Mouse (Mus musculus) skeletal muscle tissue, adult 2 months (tissue): ENCODE results near the gene Capn10.
A peak's percentile ranks its signal among the peaks of the same experiment; 100 is the strongest.

Source experiments
- DNase-seq: peaks from one replicate; pipeline ENCODE4 v3.0.0-alpha.2; 2012; ENCODE audit warnings: low read depth, low spot score

Capn10 gene

DNA sequence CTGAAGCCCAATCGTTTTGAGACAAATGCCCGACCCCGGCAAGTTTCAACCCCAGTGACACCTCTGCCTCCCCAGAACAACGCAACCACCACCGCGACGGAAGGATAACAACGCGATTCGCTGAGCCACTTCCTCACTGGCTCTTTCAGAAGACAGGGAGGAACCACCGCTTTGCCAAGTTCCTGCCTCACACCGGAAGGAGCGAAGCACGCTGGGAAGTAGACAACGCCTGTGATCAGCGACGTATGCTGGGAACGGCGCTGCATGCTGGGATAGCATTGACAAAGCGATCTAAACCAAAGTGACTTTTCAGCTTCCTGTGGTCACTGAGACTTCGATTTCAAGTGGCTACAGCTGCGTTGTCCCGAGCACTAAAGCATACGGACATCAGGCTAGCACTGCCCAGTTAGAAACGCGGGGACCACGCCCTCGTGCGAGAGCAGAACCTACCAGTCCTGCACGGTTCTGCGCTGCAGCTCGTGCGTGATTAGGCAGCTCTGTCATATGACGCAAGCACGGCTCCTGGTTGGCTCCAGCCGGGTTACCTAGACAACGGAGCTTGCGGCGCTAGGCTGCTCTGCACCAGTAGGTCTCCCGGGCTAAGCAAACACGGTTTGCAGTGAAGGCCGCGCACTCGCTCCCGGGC lies at the start of gene Capn10:
Capn10 (plus strand) TSS at position 195 of the 646 bp plus-strand sequence.
- DNase-seq = peak; percentile 96

GRCm38 (mm10) chr1:92888901-92889655 lies 45.1 kb upstream of the Capn10 start:
- DNase-seq = no peak

- DNase-seq = no peak
Observed at GRCm38 (mm10) chr1:92892791-92893190, 41.4 kb upstream of the Capn10 start.

DNA sequence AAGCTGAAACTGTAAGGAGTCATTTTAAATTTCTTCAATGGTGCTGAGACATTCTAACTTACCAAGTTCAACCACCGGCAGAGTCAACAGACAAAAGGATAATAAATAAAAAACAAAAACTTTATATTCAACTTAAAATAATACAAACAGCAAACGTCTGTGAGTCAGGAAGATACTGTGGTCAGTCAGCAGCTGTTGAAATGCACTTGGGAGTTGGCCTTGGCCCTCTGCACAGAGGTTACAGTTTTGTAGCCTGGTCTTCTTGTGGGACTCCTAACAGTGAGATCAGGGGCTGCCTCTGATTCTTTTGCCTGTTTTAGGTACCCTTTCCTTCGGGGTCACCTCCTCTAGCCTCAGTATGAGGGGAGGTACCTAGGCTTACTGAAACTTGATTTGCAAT lies 40.3 kb upstream of the Capn10 start:
- no peak for DNase-seq

GRCm38 (mm10) chr1:92895089-92895488 lies 39.1 kb upstream of the Capn10 start:
- DNase-seq = peak; percentile 62

DNA sequence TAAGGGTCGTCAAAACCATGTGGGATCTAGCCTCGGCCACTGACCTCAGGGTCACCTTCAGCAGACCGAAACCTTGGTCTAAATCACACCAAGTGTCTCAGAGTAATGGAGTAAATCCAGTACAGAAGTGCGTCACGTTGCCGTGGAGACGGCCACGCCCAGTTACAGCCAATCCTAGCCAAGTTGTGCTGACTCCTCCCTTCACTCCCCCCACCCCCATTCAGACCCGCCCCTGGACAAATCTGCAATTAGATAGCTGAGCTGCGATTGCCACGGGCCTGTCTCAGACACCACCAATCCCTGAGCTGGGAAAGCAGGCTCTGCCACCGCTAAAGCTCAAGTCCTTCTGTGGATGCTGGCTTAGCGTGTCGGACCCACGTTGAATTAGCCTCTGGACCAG lies 31.4 kb upstream of the Capn10 start, which contains the start of gene Ankmy1:
Ankmy1 (minus strand) TSS at position 121 of the 400 bp plus-strand sequence.
- DNase-seq = no peak

- no peak for DNase-seq
Observed at GRCm38 (mm10) chr1:92903627-92904026, 30.5 kb upstream of the Capn10 start.

- no peak for DNase-seq
Observed at GRCm38 (mm10) chr1:92905703-92906310, 28.4 kb upstream of the Capn10 start.

GRCm38 (mm10) chr1:92906779-92907631 lies 27.2 kb upstream of the Capn10 start, which contains the start of gene Dusp28:
Gene Dusp28, plus strand, starts transcription at chr1:92906981.
- DNase-seq = peak; percentile 92

DNA sequence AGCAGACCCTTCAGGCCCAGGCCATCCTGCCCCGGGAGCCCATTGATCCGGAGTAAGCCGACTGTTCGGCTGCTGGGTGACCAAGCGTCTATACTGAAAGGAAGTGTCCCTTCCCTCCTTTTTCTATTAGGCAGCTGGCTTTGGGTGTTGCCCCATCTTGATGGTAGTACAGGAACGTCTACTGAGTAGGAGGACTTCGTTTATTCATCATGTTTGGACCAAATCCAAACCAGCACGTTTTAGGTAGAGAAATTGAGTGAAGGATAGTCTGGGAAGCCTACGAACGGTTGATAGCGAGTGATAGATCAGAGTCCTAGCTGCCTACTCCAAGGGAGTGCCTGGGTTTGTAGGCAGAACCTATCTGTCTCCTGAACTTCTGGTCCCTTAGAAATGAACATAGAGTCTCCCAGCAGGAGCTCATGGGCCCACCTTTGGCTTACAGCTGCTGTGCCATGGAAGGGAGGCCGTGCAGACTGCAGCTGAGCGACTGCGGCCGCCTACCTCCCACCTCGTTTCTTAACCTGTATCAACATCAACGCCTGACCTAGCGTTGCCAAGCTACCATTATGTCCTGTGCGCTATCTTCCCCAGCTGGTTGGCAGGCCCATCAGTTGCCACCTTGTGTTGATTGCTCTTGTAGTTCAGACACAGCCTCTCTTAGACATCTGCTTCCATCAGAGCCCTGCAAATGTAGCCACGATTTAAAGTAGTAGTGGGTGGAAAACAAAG lies 26.4 kb upstream of the Capn10 start:
- DNase-seq = peak; percentile 27

DNA sequence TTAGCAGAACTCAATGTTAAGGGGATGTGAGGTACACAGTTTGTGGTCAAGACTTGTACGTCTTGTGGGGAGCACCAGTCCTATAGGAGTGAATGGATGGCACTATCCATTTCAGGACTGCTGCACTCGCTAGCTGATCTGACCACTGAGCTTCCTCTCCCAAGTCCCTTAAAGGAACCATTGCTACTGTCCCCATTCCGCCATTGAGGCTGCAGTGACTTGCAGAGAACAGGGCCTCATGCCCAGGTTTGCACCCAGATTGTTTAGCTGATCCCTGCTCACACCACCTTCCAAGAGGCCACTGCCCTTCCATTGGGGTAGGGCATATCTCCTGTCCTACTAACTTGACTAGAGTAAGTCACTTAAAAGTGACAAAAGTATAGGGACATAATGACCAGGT lies 25.5 kb upstream of the Capn10 start:
- DNase-seq = no peak

GRCm38 (mm10) chr1:92909068-92909467 lies 25.1 kb upstream of the Capn10 start:
- no peak for DNase-seq

DNA sequence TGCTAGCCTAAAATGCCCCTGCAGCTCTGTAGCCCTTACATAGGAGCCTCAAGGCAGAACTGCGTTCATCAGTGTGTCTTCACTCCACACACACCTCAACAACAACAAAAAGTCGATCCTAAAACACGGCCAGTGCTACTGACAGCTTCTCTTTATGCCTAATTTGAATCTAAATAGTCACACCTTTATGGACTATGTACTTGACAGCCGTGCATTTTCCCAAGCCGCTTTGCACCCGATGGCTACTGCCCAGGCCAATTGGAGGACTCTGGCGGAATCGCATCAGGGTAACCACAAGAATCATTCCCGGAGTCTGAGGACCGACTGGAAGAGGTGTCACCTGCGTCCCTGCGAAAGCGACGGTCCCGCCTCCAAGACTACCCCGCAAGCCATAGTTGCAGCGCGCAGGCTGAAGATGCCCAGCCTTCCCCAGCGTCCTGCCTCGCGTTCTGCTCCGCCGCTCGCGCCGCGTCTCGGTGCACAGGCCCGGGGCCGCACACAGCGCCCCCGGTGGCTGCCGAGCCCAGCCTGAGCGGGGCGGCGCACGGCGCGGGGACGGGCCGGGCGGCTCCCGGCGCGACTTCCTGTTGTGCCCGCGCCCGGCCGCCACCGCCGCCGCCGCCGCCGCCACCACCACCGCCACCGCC lies 23.8 kb upstream of the Capn10 start, which contains the start of gene Rnpepl1:
Rnpepl1 (plus strand) TSS at position 545 of the 647 bp plus-strand sequence.
- DNase-seq = peak; percentile 43

- peak; percentile 38 for DNase-seq
Observed at GRCm38 (mm10) chr1:92910925-92911720, 23.1 kb upstream of the Capn10 start.

GRCm38 (mm10) chr1:92911721-92912138 lies 22.4 kb upstream of the Capn10 start:
- no peak for DNase-seq

DNA sequence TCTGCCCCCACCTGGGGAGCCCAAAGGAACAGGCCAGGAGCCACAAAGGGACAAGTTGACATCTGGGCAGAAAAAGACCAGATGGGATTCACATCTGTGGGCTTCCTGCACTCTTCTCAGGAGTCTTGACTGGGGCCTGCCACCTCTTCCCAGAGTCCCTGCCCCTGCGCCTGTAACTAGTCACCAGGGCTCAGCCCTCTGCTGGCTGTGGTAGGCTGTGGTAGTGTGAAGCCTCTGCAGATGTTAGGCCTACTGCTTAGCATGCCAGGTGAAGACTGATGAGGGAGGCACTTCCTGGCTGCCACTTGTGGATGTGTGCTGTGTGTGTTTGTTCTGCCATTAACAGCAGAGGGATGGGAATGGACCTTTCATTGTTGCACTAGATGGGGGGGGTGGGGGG lies 21.9 kb upstream of the Capn10 start:
- no peak for DNase-seq

GRCm38 (mm10) chr1:92914239-92914638 lies 19.9 kb upstream of the Capn10 start:
- DNase-seq = no peak

DNA sequence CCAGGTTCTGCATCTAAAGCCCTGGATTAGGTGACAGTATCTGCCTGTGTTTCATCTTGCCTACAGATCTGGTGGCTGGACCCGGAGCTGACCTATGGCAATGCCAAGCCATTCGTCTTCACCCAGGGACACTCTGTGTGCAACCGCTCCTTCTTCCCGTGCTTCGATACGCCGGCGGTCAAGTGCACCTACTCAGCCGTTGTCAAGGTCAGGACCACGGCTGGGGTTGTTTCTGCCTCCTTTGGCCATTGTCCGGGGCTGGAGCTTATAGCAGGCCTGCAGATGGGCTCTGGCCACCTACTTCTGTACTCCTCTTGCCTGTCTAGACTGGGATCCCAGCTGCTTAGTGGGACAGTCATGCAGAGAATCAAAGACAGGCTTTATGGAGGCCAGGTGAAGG lies 19.2 kb upstream of the Capn10 start:
- no peak for DNase-seq

DNA sequence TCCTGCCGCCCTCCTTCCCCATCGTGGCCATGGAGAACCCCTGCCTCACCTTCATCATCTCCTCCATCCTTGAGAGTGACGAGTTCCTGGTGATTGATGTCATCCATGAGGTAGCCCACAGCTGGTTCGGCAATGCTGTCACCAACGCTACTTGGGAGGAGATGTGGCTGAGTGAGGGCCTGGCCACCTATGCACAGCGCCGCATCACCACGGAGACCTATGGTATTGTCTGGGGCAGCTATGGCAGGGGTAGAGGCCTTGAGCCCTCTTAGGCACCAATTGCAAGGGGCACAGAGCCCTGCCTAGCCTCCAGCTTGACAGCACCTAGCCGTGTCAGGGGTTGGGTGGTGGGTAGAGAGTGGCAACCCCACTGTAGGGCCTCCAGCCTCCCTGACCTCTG lies 17.5 kb upstream of the Capn10 start:
- no peak for DNase-seq
